Mouse (Mus musculus): ENCODE measurements around the gene Was. TPM values are rescaled to one million over a fixed set of nuclear protein-coding genes. Genes with fewer than 3 reads are reported as not detected.

Was gene
- polyA plus RNA-seq (2016; fragmentation: Nextera tagmentation; extraction: Ambion mirVana) = 0.10 and 0.31 TPM in 2 replicates

- H3K27me3 ChIP-seq = no peaks in the 10 kb centered on the region
- no peak within 1 kb of the TSS for H3K4me3 ChIP-seq (replicated peaks)
- no peak within 1 kb of the TSS for H3K9ac ChIP-seq (replicated peaks)
- no peak for ATAC-seq (ENCODE audit: insufficient number of reproducible peaks, insufficient read depth, low FRiP score, low TSS enrichment, low read depth)
- H3K27ac ChIP-seq = no peak within 1 kb of the TSS
- no peaks in the 10 kb centered on the region for H3K9me3 ChIP-seq
- WGBS = 83% methylated on average over 14 of the region's 14 CpGs
- H3K4me2 ChIP-seq = no peak within 1 kb of the TSS
- no peaks in the 10 kb centered on the region for H3K4me1 ChIP-seq (replicated peaks)
- H3K36me3 ChIP-seq = no peaks in the 10 kb centered on the region
Measured at GRCm38 (mm10) chrX:8090346-8090953, at the start of gene Was. Gene Was (minus strand): TSS chrX:8090498.

- no peaks in the 10 kb centered on the region for H3K27me3 ChIP-seq
Measured at GRCm38 (mm10) chrX:8139480-8139879, 49.2 kb upstream of the Was start.

DNA sequence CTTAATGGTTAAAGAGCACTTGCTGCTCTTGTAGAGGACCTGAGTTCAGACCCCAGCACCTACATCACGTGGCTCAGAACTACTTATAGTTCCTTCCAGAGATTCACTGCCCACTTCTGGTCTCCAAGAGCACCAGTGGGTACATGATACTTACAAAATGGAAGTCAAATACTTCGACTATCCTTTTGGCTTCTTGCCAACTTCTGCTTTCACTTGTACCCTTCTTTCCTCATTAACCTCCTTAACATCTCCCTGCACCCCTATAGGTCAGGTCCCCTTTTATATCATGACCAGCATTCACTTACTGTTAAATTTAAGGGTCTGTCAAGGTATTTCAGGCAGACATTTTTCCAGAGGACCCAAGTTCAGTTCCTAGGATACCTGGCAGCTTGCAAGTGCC, 45.6 kb upstream of the Was start:
- Histone ChIP-seq H3K4me3 (replicated peaks) (no peak overlapping the region), H3K27me3 (no peaks in the 10 kb centered on the region), H3K4me1 (replicated peaks) (no peaks in the 10 kb centered on the region), H3K4me2 (no peak overlapping the region), H3K9me3 (no peaks in the 10 kb centered on the region), H3K9ac (replicated peaks) (no peak overlapping the region), H3K27ac (no peak overlapping the region), H3K36me3 (peaks cover 20% of the 10 kb centered on the region)
- 66% methylated on average over 2 of the region's 2 CpGs for WGBS
- ATAC-seq (ENCODE audit: insufficient number of reproducible peaks, insufficient read depth, low FRiP score, low TSS enrichment, low read depth) = no peak

More at GRCm38 (mm10) chrX:8139480-8139879, 49.2 kb upstream of the Was start:
- H3K9me3 ChIP-seq = no peaks in the 10 kb centered on the region
- no peak overlapping the region for H3K27ac ChIP-seq
- ATAC-seq (ENCODE audit: insufficient number of reproducible peaks, insufficient read depth, low FRiP score, low TSS enrichment, low read depth) = no peak
- H3K4me2 ChIP-seq = no peak overlapping the region
- no peak overlapping the region for H3K9ac ChIP-seq (replicated peaks)
- H3K36me3 ChIP-seq = peaks cover 46% of the 10 kb centered on the region
- 0 out of 2 replicates have a peak, but pooled peaks cover 6% of the 10 kb centered on the region for H3K4me1 ChIP-seq (replicated peaks)
- WGBS = 83% methylated on average over 1 of the region's 1 CpGs
- no peak overlapping the region for H3K4me3 ChIP-seq (replicated peaks)

GRCm38 (mm10) chrX:8132017-8132976, 42.0 kb upstream of the Was start, which contains the start of gene Wdr13:
Gene Wdr13 (minus strand): TSS chrX:8132892.
- H3K36me3 ChIP-seq = peaks cover 12% of the 10 kb centered on the region
- H3K4me2 ChIP-seq = peak within 1 kb of the TSS; percentile 57
- H3K9me3 ChIP-seq = no peaks in the 10 kb centered on the region
- 17% methylated on average over 38 of the region's 40 CpGs for WGBS
- peak within 1 kb of the TSS; percentile 56; the same call in 1 of the 2 replicates for H3K9ac ChIP-seq (replicated peaks)
- H3K27me3 ChIP-seq = no peaks in the 10 kb centered on the region
- peak; percentile 83 for ATAC-seq (ENCODE audit: insufficient number of reproducible peaks, insufficient read depth, low FRiP score, low TSS enrichment, low read depth)
- H3K4me3 ChIP-seq (replicated peaks) = peak within 1 kb of the TSS; percentile 51
- H3K4me1 ChIP-seq (replicated peaks) = no peaks in the 10 kb centered on the region
- H3K27ac ChIP-seq = peak within 1 kb of the TSS; percentile 91

GRCm38 (mm10) chrX:8131393-8131792, 41.1 kb upstream of the Was start:
- Histone ChIP-seq H3K4me3 (replicated peaks) (peak overlapping the region; percentile 51), H3K4me1 (replicated peaks) (no peaks in the 10 kb centered on the region), H3K4me2 (peak overlapping the region; percentile 57), H3K27ac (no peak overlapping the region), H3K27me3 (no peaks in the 10 kb centered on the region), H3K9ac (replicated peaks) (no peak overlapping the region), H3K9me3 (no peaks in the 10 kb centered on the region), H3K36me3 (peaks cover 17% of the 10 kb centered on the region)
- ATAC-seq (ENCODE audit: insufficient number of reproducible peaks, insufficient read depth, low FRiP score, low TSS enrichment, low read depth) = no peak
- WGBS = 91% methylated on average over 17 of the region's 17 CpGs

DNA sequence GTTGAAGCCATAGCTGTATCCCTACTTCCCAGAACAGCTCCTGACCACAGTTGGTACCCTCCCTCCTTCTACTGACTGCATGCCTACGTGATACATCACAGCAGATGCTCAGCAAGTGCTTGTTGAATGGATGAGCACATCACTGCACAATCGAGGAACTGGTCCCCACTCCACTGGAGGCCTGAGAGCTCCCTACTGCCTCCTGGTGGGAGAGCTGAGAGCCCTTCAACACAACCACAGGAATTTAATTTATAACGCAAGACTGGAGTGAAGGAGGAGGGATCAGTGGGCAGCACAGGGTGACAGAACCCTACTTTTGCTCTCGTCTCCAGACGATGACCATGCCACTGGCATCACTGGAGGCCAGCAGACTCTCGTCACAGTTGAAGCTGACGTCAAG, 34.9 kb upstream of the Was start:
- Histone ChIP-seq H3K9me3 (no peaks in the 10 kb centered on the region), H3K36me3 (peaks cover 29% of the 10 kb centered on the region), H3K4me3 (replicated peaks) (no peak overlapping the region), H3K27ac (no peak overlapping the region), H3K9ac (replicated peaks) (no peak overlapping the region), H3K4me2 (no peak overlapping the region), H3K4me1 (replicated peaks) (no peaks in the 10 kb centered on the region), H3K27me3 (no peaks in the 10 kb centered on the region)
- no peak for ATAC-seq (ENCODE audit: insufficient number of reproducible peaks, insufficient read depth, low FRiP score, low TSS enrichment, low read depth)
- WGBS = 83% methylated on average over 7 of the region's 7 CpGs

DNA sequence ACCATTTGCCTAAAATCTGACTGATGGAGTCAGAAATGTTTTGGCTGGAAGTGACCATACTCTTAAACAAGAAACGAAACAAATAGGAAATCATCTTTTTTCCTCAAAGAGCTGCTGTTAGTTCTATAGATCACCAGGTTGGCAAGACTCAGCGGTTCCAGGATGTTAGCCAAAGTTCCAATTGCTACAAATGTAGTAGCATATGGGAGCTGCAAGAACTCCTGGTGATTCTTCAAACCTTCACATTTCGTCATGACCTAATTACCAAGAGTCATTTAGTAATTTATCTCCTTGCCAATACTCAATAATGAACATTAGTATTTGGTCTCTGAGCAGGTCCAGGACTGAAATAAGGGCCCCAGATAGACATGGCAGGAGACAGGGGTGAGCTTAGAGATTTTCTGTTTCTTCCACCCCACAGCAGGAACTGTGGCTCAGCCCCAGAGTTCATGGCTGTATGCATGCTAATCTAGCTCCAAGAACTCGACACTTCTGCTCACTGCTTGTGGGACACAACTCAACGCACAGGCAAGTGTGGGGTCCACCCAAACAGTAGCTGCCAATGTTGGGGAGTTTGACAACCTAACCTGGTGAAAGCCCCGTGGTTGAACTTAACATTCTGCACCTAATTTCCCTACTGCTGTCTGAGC, 33.6 kb upstream of the Was start:
- ATAC-seq (ENCODE audit: insufficient number of reproducible peaks, insufficient read depth, low FRiP score, low TSS enrichment, low read depth) = no peak
- no peak overlapping the region for H3K4me3 ChIP-seq (replicated peaks)
- H3K9me3 ChIP-seq = no peaks in the 10 kb centered on the region
- no peaks in the 10 kb centered on the region for H3K27me3 ChIP-seq
- H3K27ac ChIP-seq = no peak overlapping the region
- H3K9ac ChIP-seq (replicated peaks) = no peak overlapping the region
- H3K4me1 ChIP-seq (replicated peaks) = no peaks in the 10 kb centered on the region
- peaks cover 21% of the 10 kb centered on the region; the same call in 1 of the 2 replicates for H3K36me3 ChIP-seq
- H3K4me2 ChIP-seq = no peak overlapping the region
- WGBS = 83% methylated on average over 6 of the region's 6 CpGs

- Histone ChIP-seq H3K4me1 (replicated peaks) (no peaks in the 10 kb centered on the region), H3K27ac (no peak overlapping the region), H3K4me3 (replicated peaks) (no peak overlapping the region), H3K27me3 (no peaks in the 10 kb centered on the region), H3K9me3 (no peaks in the 10 kb centered on the region), H3K9ac (replicated peaks) (no peak overlapping the region), H3K4me2 (no peak overlapping the region), H3K36me3 (peaks cover 3% of the 10 kb centered on the region; the same call in 1 of the 2 replicates)
- no peak for ATAC-seq (ENCODE audit: insufficient number of reproducible peaks, insufficient read depth, low FRiP score, low TSS enrichment, low read depth)
Measured at GRCm38 (mm10) chrX:8117264-8117663, 27.0 kb upstream of the Was start.

GRCm38 (mm10) chrX:8115275-8115674, 25.0 kb upstream of the Was start:
- ATAC-seq (ENCODE audit: insufficient number of reproducible peaks, insufficient read depth, low FRiP score, low TSS enrichment, low read depth) = no peak
- Histone ChIP-seq H3K4me2 (no peak overlapping the region), H3K9ac (replicated peaks) (no peak overlapping the region), H3K4me3 (replicated peaks) (no peak overlapping the region), H3K27ac (no peak overlapping the region), H3K27me3 (no peaks in the 10 kb centered on the region), H3K4me1 (replicated peaks) (no peaks in the 10 kb centered on the region), H3K36me3 (peaks cover 3% of the 10 kb centered on the region; the same call in 1 of the 2 replicates), H3K9me3 (no peaks in the 10 kb centered on the region)
- 71% methylated on average over 4 of the region's 4 CpGs for WGBS

GRCm38 (mm10) chrX:8105019-8105418, 14.7 kb upstream of the Was start:
- H3K9ac ChIP-seq (replicated peaks) = no peak overlapping the region
- H3K27ac ChIP-seq = no peak overlapping the region
- 95% methylated on average over 3 of the region's 3 CpGs for WGBS
- H3K9me3 ChIP-seq = no peaks in the 10 kb centered on the region
- H3K4me3 ChIP-seq (replicated peaks) = no peak overlapping the region
- no peaks in the 10 kb centered on the region for H3K4me1 ChIP-seq (replicated peaks)
- H3K36me3 ChIP-seq = no peaks in the 10 kb centered on the region
- no peak overlapping the region for H3K4me2 ChIP-seq
- H3K27me3 ChIP-seq = no peaks in the 10 kb centered on the region
- ATAC-seq (ENCODE audit: insufficient number of reproducible peaks, insufficient read depth, low FRiP score, low TSS enrichment, low read depth) = no peak

GRCm38 (mm10) chrX:8102213-8102668, 11.9 kb upstream of the Was start:
- Histone ChIP-seq H3K27me3 (no peaks in the 10 kb centered on the region), H3K4me2 (no peak overlapping the region), H3K4me1 (replicated peaks) (no peaks in the 10 kb centered on the region), H3K9me3 (no peaks in the 10 kb centered on the region), H3K36me3 (no peaks in the 10 kb centered on the region), H3K4me3 (replicated peaks) (no peak overlapping the region), H3K27ac (no peak overlapping the region), H3K9ac (replicated peaks) (no peak overlapping the region)
- ATAC-seq (ENCODE audit: insufficient number of reproducible peaks, insufficient read depth, low FRiP score, low TSS enrichment, low read depth) = no peak
- 70% methylated on average over 7 of the region's 7 CpGs for WGBS

Measured in limb, embryonic 12.5 days (tissue).